Mouse (Mus musculus) midbrain, embryonic 12.5 days (tissue): ENCODE measurements at regions not wholly inside any gene's neighbourhood (a gene's known extent, or its start where the extent isn't known, plus 50 kb on each side); places are given as distances from the start of the nearest gene placed in this dataset.

Experiments
- ATAC-seq: fragments of 200-750 bp; cut with Nextera tagmentation; 2 replicates; pipeline ENCODE4 v1.8.0; 2017; ENCODE audit warnings: low read depth, moderate TSS enrichment, moderate library complexity; ENCODE audit not compliant: low FRiP score
- H3K27ac ChIP-seq: fragments of 300-500 bp; sonication (generic); replicated peaks from 2 replicates; pipeline ENCODE4 v1.5.1; 2016; ENCODE audit warnings: mild to moderate bottlenecking
- H3K27me3 ChIP-seq: fragments of 300-500 bp; sonication (generic); 2 replicates; pipeline ENCODE4 v1.6.1; 2016; ENCODE audit warnings: mild to moderate bottlenecking
- H3K36me3 ChIP-seq: fragments of 300-500 bp; sonication (generic); 2 replicates; pipeline ENCODE4 v1.6.1; 2016
- H3K4me1 ChIP-seq: fragments of 300-500 bp; sonication (generic); 2 replicates; pipeline ENCODE4 v1.6.1; 2016
- H3K4me2 ChIP-seq: fragments of 300-500 bp; sonication (generic); replicated peaks from 2 replicates; pipeline ENCODE4 v1.6.1; 2016; ENCODE audit warnings: mild to moderate bottlenecking, moderate library complexity
- H3K4me3 ChIP-seq: fragments of 300-500 bp; sonication (generic); 2 replicates; pipeline ENCODE4 v1.5.1; 2016; ENCODE audit warnings: mild to moderate bottlenecking
- H3K9ac ChIP-seq: fragments of 300-500 bp; sonication (generic); replicated peaks from 2 replicates; pipeline ENCODE4 v1.6.1; 2016; ENCODE audit warnings: mild to moderate bottlenecking, moderate library complexity
- H3K9me3 ChIP-seq: fragments of 300-500 bp; sonication (generic); 2 replicates; pipeline ENCODE4 v1.6.1; 2016; ENCODE audit warnings: mild to moderate bottlenecking
- WGBS: fragments of 180-500 bp; shearing (Covaris S2); methylation state at CpG from one replicate; pipeline ENCODE4 v1.1.7; 2016; 5-methylcytosine and 5-hydroxymethylcytosine counted together

- Histone ChIP-seq H3K27ac (no peak overlapping the region), H3K9me3 (no peaks in the 10 kb centered on the region), H3K4me3 (no peak overlapping the region), H3K4me2 (no peak overlapping the region), H3K9ac (no peak overlapping the region), H3K4me1 (0 out of 2 replicates have a peak, but pooled peaks cover 3% of the 10 kb centered on the region), H3K27me3 (no peaks in the 10 kb centered on the region), H3K36me3 (no peaks in the 10 kb centered on the region)
- ATAC-seq: no peak
- 90% methylated on average over 1 of the region's 1 CpGs for WGBS
These were observed 87.6 kb upstream of the Pou6f2 start for GRCm38 (mm10) chr13:18485080-18485479.

GRCm38 (mm10) chr13:18476311-18476710 is 78.8 kb upstream of the Pou6f2 start:
- H3K27me3 ChIP-seq: no peaks in the 10 kb centered on the region
- no peaks in the 10 kb centered on the region for H3K9me3 ChIP-seq
- H3K4me1 ChIP-seq: no peaks in the 10 kb centered on the region
- no peak for ATAC-seq
- H3K27ac ChIP-seq: no peak overlapping the region
- no peak overlapping the region for H3K9ac ChIP-seq
- no peaks in the 10 kb centered on the region for H3K36me3 ChIP-seq
- H3K4me3 ChIP-seq: no peak overlapping the region
- no peak overlapping the region for H3K4me2 ChIP-seq

DNA sequence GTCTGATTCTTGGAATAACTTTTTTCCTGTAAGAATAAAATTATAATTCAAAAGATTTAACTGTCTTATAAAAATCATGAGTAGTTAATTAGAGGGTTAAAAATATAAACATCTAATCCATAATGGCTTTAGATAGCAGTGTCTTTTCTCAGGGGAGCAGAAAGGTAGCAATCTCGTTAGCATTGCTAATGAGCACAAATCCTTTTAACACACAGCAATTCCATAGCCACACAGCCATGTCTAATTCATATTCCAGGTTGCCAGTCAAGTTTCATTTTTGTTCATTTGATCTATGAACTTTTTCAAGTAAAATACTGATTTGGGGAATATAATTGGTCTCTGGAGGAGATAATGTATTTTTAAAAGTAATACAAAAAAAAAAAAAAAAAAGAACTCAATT is 74.0 kb upstream of the Pou6f2 start:
- ATAC-seq: peak; percentile 49; the same call in 1 of the 2 replicates
- Histone ChIP-seq H3K4me1 (no peaks in the 10 kb centered on the region), H3K9ac (no peak overlapping the region), H3K36me3 (no peaks in the 10 kb centered on the region), H3K4me3 (no peak overlapping the region), H3K27ac (no peak overlapping the region), H3K27me3 (no peaks in the 10 kb centered on the region), H3K4me2 (no peak overlapping the region), H3K9me3 (no peaks in the 10 kb centered on the region)
- 36% methylated on average over 1 of the region's 1 CpGs for WGBS

- no peaks in the 10 kb centered on the region for H3K4me1 ChIP-seq
- no peak overlapping the region for H3K27ac ChIP-seq
- H3K4me3 ChIP-seq: no peak overlapping the region
- no peaks in the 10 kb centered on the region for H3K9me3 ChIP-seq
- no peak overlapping the region for H3K9ac ChIP-seq
- H3K4me2 ChIP-seq: no peak overlapping the region
- WGBS: 92% methylated on average over 7 of the region's 7 CpGs
- no peaks in the 10 kb centered on the region for H3K36me3 ChIP-seq
- H3K27me3 ChIP-seq: no peaks in the 10 kb centered on the region
- no peak for ATAC-seq
These were observed 68.4 kb upstream of the Pou6f2 start for GRCm38 (mm10) chr13:18465921-18466320.

- Histone ChIP-seq H3K9me3 (no peaks in the 10 kb centered on the region), H3K27ac (no peak overlapping the region), H3K9ac (no peak overlapping the region), H3K4me1 (no peaks in the 10 kb centered on the region), H3K4me2 (no peak overlapping the region), H3K4me3 (no peak overlapping the region), H3K27me3 (no peaks in the 10 kb centered on the region), H3K36me3 (no peaks in the 10 kb centered on the region)
- no peak for ATAC-seq
- 18% methylated on average over 4 of the region's 4 CpGs for WGBS
These were observed 64.7 kb upstream of the Pou6f2 start for GRCm38 (mm10) chr13:18462221-18462620.

- H3K27ac ChIP-seq: no peak overlapping the region
- no peak overlapping the region for H3K4me3 ChIP-seq
- no peaks in the 10 kb centered on the region for H3K4me1 ChIP-seq
- peak; percentile 82 for ATAC-seq
- H3K9me3 ChIP-seq: no peaks in the 10 kb centered on the region
- no peaks in the 10 kb centered on the region for H3K36me3 ChIP-seq
- no peaks in the 10 kb centered on the region for H3K27me3 ChIP-seq
- WGBS: 56% methylated on average over 14 of the region's 14 CpGs
- no peak overlapping the region for H3K9ac ChIP-seq
- H3K4me2 ChIP-seq: no peak overlapping the region
These were observed 60.1 kb upstream of the Pou6f2 start for GRCm38 (mm10) chr13:18457337-18458236.
